Mouse (Mus musculus): ENCODE measurements around the gene Lbh.

Gene Lbh

GRCm38 (mm10) chr17:72938871-72939568 lies 20.9 kb downstream of the Lbh start:
- DNase-seq (ENCODE audit: low read depth, low spot score), result no peak

DNA sequence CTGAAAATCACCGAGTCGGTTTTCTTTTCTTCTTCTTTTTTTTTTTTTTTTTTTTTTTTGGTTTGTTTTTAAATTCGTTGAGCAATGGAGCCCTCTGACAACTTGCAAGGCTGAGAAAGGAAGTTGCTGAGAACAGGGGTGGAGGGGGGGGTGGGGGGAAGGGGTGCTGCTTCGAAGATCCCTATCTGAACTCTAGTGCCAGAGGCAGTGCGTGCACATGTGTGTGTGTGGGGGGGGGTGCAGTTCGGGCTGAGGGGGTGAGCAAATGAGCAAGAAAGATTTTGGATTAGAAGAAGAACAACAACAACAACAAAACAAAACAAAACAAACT lies 21.4 kb downstream of the Lbh start:
- no peak for DNase-seq (ENCODE audit: low read depth, low spot score)

GRCm38 (mm10) chr17:72944368-72944767 lies 26.3 kb downstream of the Lbh start:
- no peak for DNase-seq (ENCODE audit: low read depth, low spot score)

DNA sequence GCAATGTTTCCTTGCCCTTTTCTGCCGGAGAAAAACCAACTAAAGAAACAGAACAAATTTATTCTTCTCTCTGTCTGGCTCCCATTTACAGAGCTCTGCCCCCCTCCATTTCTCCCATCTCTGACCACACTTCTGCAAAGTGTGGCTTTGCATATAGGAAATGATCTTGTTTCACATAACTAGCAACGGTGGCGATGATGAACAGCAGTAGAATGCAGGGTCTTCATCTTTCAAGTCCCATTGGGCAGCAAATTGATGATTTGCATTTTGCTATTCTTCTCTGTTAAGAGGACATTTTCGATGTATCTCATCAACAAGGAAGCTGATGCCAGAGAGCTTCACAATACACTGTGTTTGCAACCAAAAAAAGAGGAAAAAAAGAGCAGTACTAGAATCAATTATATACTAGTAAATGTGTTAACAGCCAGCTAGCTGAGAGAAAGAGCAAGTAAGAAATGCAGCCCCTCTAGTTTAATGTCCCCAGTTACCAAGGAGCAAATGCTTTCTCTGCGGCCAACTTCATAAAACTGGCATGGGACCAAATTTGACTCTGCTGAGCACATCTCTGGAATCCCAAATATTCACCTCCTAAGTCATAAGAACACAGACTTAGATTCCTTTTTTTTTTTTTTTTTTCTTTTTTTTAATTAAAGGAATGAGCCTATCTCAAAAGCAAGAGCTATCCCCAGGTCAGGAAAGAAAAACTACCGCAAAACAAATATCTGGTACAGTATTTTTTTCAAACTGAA lies 29.2 kb downstream of the Lbh start:
- no peak for DNase-seq (ENCODE audit: low read depth, low spot score)

DNA sequence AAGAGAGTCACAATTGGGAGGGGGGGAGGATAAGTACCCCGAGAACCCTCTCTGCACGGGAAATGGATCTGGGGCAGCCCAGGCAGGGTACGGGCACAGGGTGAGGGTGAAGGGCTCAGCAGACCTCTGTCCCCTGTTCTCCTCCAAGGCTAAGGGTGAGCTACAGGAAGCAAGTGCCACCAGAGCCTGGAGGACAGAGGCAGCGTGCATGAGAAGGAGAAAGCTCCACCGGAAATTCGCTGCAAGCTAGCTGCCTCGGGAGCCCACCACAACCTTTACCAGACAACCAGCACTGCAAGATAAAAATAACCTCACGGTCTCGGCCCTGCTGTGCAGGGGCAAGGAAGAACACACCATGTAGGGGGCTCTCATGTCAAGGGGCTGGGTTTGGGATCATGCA lies 30.0 kb downstream of the Lbh start:
- DNase-seq (ENCODE audit: low read depth, low spot score), result no peak

DNA sequence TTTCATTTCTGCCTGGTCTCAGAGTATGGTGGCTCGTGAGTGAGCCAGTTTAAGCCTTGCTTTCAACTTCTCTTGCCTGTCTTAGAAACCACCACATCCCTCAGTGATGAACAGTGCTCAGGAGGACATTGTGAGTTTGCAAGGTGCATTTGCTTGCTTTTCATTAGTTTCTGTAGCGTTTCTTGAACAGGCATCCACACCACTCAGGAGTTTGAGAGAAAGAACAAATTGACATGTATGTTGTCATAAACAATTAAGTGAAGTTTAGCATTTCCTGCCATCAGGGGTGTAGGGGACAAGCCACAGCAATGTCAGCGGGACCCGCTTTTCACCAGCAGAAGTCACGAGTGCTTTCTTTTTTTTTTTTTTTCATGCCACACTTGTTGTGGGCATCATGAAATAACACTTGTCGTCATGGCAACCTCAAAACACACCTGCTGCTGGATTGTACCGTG lies 31.2 kb downstream of the Lbh start:
- no peak for DNase-seq (ENCODE audit: low read depth, low spot score)

DNA sequence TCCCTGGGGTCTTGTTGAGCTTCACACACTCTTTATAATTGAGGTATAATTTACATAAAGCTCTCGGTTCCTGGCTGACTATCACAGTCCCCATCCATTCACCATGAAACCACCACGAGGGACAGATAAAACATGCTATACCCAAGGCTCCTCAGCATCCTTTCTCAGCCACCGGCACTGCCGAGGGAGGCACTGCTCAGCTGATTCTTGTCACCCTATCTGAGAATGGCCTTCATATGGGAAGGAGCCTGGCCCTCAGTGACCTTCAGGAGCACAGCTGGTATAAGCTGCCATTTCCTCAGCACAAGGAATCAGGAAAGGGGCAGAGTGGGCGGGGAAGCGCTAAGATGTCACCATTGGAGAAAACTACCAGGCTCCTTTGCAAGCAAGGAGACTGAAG lies 33.2 kb downstream of the Lbh start:
- DNase-seq (ENCODE audit: low read depth, low spot score), result no peak

DNA sequence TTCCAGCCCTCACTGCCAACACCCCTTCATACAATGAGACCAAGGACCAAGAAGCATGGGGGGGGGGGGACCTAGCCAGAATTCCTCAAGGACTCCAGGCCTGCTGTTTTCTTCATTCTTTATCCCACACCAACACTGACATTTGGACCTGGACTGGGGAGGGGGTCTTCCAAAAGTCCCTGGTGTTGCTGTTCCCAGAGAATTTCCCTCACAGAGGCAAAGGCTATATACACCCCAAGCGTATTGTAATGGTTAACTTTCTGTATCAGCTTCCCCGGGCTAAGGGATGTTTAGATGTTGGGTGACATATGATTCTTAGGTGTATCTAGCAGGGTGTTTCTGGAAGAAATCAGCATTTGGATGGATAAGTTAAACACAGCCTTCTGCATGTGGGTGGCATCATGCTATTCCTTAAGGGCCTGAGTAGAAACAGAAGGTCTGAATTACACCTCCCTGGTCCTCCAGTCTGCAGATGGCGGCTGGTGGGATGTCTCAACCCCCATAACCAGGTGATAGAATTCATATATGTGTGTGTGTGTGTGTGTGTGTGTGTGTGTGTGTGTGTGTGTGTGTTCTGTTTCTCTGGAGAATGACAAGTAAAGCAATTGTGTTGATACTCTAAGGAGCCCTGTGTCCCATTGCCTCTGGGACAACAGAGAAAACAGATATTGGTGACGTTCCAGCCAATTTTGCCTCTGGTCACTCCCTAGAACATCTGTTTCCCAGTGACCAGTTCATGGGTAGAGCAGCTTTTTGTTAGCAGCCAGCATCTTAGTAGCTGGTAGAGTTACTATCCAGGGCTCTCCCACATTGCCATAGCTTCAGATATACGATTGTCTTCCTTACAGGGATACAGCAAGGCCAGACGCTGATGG lies 35.9 kb downstream of the Lbh start:
- no peak for DNase-seq (ENCODE audit: low read depth, low spot score)

GRCm38 (mm10) chr17:72955534-72955933 lies 37.4 kb downstream of the Lbh start:
- no peak for DNase-seq (ENCODE audit: low read depth, low spot score)

DNA sequence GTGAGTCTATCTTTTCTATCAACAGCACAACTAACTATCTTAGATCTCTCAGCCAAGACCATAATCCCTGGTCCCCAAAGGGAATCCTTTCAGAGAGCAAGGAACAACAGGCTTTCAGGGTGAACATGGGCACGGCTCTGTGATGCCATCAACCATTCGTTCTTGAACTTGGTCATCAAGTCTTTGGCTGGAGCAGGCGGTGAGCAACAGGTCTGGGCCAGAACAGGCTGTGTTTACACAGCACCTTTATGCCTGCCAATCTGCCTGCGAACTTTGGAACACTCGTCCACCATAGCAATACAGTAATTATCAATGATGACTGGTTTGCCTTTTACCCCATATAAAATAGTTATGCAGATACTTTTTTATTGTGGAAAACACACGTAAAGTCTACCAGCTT lies 38.9 kb downstream of the Lbh start:
- DNase-seq (ENCODE audit: low read depth, low spot score), result no peak

DNA sequence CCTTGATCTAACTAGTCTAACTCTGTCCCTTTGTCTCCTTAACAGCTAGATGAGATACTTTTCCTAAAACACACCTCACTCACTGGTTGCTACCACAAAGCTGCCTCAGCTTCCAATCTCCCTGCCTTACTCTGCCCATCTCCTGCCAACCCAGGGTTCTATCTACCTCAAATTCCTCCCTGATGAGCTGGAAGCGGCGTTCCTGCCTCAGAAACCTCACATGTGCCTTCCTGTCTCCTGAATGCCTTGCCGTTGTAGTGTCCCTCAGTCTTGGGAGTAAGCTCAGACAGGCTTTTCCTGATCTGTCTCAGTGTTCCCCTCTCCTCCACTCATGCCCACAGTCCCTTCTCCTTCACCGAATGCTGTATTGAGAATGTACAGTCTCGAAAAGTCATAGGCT lies 40.8 kb downstream of the Lbh start:
- no peak for DNase-seq (ENCODE audit: low read depth, low spot score)

DNA sequence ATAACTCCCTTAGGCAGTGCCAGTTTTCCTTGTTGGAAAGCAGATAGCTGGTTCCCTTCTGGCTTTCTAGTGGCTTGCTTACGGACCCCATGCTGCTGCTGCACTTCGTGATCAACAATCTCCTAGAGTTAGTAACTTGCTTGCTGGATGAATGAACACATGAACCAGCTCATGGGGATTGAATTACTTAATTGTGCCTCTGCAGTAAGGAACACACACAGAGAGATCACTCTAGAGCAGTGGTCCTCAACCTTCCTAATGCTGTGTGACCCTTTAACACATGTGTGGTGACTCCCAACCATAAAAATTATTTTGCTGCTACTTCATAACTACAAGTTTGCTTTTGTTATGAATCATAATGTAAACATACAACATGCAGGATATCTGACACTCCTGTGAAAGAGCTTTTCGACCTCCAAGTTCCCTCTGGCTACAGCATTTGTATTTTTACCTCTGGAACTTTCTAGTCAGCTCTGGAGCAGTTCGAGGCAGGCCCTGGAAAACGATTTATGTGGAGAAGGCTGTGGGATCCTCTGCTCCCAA lies 41.5 kb downstream of the Lbh start:
- DNase-seq (ENCODE audit: low read depth, low spot score), result no peak

GRCm38 (mm10) chr17:72960243-72960642 lies 42.1 kb downstream of the Lbh start:
- DNase-seq (ENCODE audit: low read depth, low spot score), result no peak

DNA sequence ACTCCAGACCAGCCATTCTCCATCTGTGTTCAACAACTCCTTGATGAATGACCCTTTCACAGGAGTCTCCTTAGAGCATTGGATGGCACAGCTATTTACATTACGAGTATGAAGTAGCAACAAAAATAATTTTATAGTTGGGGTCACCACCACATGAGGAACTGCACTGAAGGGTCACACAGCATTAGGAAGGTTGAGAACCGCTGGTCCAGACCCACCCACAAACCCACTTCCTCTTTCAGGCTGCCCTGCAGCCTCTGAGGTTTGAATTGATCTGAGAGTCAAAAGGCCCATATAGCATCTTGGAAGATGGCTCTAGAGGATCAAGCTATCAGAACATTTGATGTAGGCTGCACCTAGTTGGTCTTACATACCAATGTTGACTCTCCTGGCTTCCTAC lies 42.8 kb downstream of the Lbh start:
- DNase-seq (ENCODE audit: low read depth, low spot score), result no peak

GRCm38 (mm10) chr17:72961953-72962630 lies 44.0 kb downstream of the Lbh start:
- no peak for DNase-seq (ENCODE audit: low read depth, low spot score)

DNA sequence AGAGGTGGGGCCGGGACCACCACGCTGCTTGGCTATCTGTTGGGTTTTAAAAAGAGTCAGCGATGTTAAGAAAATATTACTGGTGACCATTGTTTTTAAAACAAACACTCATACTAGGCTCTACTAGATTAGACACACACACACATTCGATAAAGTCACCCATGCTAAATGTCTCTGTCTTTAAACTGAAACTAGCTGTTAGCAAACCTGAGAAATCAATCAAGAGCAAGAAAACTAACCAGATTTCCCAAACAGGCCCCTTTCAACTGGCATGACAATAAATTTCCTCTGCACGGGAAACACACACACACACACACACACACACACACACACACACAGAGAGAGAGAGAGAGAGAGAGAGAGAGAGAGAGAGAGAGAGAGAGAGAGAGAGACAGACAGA lies 47.6 kb downstream of the Lbh start:
- no peak for DNase-seq (ENCODE audit: low read depth, low spot score)

GRCm38 (mm10) chr17:72966091-72966531 lies 48.0 kb downstream of the Lbh start:
- peak; percentile 51 for DNase-seq (ENCODE audit: low read depth, low spot score)

DNA sequence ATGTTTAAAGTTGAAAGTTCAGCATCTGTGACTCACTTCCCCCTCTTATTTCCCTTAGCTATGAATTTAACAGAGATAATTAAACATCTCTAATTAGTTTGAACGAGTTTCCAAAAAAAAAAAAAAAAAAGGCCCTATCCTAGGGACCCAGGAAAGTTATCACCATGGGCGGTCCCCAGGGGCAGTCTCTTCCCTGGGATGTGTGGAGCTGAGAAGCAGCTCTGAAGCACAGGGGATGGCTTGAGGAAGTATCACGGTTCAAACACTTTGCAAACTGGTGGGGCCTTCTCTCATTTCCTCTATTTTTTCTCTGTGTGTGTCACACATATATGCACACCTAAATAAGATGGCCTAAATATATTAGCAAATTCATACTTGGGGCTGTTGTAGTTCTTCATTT lies 48.8 kb downstream of the Lbh start:
- no peak for DNase-seq (ENCODE audit: low read depth, low spot score)

- no peak for DNase-seq (ENCODE audit: low read depth, low spot score)
Measured at GRCm38 (mm10) chr17:72967371-72968175, 49.5 kb downstream of the Lbh start.

- DNase-seq (ENCODE audit: low read depth, low spot score), result no peak
Measured at GRCm38 (mm10) chr17:72968666-72969065, 50.6 kb downstream of the Lbh start.
